Mouse (Mus musculus) cerebellum, adult 9-11 months (tissue): ENCODE results near the gene Gm45233.
"Not testable (repeated sequence)": the region's sequence is repeated elsewhere in the genome, so short reads cannot be mapped to it uniquely, and the experiment has no call there.

Experiments used
- DNase-seq: peaks from one replicate; pipeline ENCODE4 v3.0.0; 2022

Gene Gm45233

DNA sequence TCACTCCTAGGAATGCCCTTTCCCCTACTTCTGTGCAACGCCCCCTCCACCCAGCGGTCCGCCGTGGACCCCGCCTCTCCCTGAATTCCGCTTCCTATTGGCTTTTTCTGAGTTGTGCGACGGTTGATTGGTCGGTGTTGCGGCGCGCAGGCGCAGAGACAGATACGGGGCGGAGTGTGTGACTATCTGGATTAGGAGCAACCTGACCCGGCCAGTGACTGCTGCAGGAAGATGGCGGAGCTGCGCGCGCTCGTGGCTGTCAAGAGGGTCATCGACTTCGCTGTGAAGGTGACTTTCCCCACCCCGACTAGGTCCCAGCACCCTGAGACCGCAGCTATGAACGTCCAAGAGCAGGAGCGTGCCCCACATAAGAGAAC lies at the start of gene Gm45233, which contains the start of gene Etfb:
Gene Gm45233, plus strand, starts transcription at position 212 of the 377 bp plus-strand sequence.
Gene Etfb, plus strand, starts transcription at position 167 of the 377 bp plus-strand sequence.
- peak; percentile 97 for DNase-seq

DNA sequence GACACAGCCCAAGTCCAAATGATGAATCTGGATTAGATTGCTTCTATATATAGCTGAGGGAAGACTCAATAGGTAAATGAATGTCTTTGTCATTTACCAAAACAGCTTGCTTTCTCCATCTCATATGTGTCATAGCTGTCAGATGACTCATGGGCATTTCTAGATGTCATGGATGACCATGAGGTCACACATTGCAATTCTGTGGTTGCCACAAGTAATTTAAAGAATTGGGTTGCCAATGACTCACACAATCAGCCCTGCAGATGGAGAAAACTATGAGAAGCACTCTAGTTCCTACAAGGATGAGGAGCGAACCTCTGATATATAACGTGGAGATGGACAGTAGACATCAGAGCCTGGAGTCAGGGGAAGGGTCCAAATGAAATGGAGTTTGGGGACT lies 44.4 kb upstream of the Gm45233 start:
- no peak for DNase-seq

DNA sequence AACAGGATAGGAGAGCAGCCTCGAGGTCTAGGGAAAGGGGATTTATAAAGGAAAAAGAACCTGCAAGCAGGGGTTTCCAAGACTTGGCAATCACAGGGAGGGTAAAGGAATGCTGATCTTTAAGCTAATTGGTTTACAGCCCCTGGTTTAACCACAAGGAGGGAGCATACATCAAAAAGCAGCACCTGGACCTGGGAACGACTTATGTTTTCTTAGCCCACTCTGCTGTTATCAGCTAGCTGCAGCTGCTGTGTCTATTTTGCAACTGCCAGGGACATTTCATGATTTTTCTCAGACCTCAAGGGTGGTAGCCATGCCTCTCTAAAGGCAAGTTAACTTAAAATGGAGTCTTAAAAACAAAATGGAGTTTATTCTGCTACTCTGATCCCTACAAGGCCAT lies 41.2 kb upstream of the Gm45233 start:
- DNase-seq: no peak

DNA sequence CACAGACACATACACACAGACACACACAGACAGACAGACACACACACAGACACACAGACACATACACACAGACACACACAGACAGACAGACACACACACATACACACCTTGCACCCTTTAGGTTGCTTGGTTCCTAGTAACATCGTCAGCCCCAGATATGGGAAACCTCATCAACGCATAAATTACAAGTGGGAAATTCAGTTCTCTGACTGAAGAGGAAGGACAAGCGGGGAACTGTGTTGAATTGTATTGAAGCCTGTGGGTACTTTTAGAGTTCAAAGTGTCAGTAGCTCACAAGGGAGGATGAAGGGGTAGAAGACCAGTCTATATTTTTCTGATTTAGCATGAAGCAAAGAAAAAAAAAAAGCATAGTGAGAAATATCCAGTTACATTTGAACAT lies 36.4 kb upstream of the Gm45233 start:
- DNase-seq: no peak

DNA sequence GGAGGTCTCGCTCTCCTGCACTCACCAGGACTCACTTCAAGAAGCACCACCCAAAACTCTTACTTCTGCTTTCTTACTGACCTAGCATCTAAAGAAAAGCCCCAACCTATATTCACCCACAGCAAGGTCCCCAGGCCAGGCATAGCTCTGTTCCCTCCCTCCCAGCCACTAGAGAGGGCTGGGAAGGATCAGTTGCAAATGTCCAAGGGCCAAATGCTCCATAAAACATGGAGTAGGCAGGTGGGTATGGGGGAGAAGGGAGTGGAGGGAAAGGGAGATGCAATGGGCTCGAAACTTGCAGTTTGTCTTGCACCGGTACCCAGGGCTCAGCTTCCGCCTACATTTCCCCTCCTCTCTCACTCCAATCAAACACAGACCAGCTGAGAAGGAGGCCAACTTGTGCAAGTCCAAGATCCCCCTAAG lies 35.8 kb upstream of the Gm45233 start, which contains the start of gene Siglecg:
Gene Siglecg, plus strand, starts transcription at position 74 of the 423 bp plus-strand sequence.
- no peak for DNase-seq

DNA sequence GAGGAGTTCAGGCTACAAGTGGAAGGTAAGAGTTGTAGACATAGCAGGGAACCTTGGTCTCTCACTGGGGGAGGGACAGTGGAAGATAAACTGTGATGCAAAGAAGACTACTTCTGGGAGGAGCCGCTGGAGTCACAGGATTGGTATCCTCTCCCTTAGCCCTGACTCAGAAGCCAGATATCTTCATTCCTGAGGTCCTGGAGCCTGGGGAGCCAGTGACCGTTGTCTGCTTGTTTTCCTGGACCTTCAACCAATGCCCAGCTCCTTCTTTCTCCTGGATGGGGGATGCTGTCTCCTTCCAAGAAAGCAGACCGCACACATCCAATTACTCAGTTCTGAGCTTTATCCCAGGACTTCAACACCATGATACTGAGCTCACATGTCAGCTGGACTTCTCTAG lies 34.8 kb upstream of the Gm45233 start:
- no peak for DNase-seq

DNA sequence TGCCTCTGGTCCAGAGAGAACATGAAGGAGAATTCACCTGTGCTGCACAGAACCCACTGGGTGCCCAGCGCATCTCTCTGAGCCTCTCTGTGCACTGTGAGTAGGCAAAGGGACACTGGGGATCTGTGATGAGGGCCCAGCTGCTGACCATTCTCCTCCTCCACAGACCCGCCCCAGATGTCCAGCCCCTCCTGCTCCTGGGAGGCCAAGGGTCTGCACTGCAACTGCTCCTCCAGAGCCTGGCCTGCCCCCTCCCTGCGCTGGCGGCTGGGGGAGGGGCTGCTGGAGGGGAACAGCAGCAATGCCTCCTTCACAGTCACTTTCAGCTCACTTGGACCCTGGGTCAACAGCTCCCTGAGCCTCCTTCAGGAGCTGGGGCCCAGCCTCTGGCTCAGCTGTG lies 32.2 kb upstream of the Gm45233 start:
- DNase-seq: not testable (repeated sequence)

DNA sequence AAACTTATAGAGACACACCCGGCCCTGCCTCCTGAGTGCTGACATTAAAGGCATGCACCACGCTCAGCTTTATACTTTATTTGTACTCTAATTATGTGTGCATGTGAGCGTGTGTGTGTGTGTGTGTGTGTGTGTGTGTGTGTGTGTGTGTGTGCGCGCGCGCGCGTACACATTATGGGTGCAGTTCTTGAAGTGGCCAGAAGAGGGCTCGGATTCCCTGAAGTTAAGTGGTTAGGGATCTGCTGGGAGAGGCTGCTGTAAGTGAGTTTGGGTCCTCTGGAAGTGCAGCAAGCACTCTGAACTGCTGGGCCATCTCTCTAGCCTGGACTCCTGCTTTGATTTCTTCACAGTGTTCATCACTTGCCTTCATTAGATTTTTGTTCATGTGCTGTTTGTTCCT lies 26.6 kb upstream of the Gm45233 start:
- DNase-seq: no peak

DNA sequence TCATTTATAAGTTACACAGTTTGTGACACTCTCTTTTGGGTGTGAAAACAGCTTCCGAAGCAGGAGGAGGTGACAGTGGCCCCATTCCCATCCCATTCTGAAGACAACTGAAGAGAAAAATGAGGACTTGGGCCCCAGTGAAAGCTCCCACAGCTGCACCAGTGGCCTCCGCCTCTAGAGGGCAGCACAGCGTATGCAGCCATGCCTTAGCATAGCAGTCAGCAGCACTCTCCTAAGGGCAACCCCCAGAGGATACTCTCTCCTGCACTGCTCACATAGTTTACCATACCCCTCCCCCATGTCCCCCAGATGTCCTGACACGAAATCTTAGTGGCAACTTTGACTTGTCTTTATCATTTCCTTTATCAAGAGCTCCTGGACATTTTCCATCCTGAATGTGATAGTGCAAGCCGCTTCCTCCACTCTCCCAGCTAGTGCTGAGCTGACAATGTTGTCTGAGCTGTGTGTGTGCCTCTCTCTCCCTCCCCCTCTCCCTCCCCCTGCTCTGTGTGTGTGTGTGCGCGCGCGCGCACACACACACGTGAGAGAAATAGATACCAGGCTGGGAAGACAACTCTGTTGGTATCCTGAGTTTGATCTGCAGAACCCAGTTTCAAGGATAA lies 20.8 kb upstream of the Gm45233 start:
- DNase-seq: peak; percentile 72

DNA sequence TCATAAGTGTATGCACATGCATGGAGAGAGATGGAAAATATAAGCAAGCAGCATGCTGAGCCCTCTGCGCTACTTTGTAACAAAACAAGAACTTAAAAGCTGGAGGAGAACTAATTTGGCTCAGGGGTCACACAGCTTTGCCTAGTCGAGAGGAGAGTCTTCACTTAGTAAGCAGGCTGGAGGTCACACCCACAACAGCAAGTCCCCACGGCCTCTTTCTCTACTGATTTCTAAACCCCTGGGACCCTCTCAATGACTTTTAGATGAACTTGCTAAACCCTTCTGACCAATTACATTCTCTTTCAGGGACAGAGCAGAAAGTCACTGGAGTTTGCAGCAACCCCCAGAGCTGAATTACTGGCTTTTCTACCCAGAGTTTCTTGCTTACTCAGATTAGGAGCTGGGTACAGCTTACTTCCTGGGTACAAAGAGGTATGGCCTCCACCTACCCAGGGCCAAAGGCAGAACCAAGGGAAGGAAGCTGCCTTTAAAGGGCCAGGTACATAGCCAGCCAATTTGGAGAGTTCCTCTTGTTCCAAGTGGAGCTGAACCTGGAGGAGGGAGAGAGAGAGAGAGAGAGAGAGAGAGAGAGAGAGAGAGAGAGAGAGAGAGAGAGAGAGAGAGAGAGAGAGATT lies 19.8 kb upstream of the Gm45233 start:
- no peak for DNase-seq

DNA sequence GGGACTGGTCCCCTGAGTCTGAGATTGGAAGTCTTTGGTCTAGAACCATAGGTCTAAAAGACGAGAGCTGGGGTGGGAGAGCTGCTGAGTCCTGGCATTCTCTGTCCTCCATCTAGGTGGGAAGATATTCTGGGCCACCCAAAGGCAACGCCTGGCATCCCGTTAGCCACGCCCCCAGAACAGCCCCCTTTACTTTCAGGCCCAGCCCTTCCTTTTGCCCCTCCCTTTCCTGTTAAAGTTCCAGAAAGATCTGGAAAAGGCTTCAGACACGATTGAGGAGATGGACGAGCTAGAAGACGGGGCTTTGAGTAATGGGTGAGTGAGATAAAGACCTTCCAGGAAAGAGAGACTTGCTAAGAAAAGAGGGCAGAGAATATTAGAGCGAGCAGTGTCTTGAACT lies 16.5 kb upstream of the Gm45233 start, which contains the start of gene Lim2:
Gene Lim2, plus strand, starts transcription at position 265 of the 400 bp plus-strand sequence.
- no peak for DNase-seq

DNA sequence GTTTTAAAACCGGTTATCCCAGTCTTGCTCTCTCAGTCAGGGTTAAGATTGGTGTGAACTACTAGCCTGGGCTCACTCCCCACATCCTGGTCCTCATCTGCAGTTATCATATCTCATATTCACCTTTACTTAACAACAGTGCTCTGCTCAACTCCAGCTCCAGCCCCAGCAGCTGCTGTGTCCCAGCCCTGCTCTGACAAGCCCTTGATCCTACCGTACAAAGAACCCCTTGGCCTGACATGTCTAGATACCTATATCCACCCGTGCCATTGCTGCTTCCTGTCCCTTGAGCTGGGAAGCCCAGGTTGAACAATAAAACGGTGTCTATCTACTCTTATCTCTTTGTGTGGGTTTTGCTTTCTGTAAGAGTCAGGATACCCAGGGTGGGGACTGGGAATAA lies 14.4 kb upstream of the Gm45233 start:
- DNase-seq: no peak

DNA sequence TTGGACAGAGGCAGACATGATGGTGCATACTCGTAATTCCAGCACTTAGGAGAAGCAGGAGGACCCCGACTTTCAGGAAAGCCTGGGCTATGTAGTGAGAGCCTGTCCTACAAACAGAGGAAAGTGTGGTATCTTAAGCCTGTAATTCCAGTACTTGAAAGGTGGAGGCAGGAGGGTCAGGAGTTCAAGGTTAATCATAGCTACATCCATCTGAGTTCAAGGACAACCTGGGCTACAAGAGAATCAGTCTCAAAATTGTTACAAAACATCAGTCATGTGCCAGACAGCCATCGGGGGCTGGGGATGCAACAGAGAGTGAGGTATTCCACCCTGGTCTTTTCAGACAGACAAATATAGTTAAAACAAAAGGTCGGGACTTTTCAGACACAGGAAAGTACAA lies 11.0 kb upstream of the Gm45233 start:
- no peak for DNase-seq

DNA sequence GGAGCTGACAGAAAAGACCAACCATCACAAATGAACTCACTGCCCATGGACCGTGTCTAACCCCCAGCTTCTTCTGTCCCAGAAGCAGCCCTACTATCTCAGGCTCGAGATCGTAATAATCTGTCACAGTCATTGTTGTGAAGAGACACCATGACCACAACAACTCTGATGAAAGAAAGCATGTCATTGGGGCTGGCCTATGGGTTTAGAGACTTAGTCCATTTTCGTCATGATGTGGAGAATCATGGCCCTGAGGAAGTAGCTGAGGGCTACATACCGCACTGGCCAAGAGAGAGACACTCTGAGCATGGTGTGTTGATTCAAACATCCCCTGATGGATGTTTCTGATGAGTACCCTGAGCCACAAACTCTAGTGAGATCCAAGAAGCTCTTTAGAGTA lies 9.3 kb upstream of the Gm45233 start:
- no peak for DNase-seq

DNA sequence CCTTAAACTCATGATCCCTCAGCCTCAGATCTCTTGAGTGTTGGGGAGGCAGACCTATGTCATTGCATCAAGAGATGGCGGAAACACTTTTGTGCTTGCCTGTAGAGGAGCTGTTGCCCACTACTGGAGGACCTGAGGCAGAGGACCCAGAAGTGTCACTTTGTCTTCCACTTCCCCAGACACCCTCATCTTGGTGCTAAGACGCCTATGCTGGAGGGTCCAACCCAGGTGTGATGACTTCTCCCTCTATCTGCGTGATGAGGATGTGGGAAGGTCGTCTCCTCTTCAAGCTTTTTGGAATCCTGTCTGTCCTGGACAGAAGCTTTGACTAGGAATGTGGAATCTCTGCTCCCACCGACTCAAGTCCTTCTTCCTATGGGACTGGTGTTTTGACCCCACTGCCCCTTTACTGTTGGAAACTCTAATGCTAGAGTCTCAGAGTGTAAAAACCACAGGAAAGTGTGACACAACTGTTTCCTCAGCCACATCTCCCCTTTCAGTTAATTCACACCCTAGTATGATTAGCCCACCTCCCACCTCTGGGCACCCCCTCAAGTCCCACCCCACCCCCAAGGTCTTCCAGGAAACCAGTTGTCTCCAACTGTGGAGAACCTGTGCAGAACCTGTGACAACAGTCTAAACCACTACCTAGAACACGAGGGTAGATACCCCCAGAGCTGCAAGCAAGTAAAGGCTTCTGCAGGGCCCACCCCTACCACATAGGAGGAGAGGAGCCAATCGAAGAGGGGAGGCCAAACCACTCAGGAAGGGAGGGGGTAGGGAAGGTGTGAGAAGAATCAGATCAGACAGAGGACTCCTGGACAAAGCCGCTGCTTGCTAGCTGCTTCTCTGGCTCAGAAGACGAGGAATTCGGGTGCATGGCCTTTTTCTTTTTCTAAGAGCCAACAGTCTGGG lies 7.3 kb upstream of the Gm45233 start, which contains the start of gene Nkg7:
Gene Nkg7, plus strand, starts transcription at position 733 of the 915 bp plus-strand sequence.
- no peak for DNase-seq

DNA sequence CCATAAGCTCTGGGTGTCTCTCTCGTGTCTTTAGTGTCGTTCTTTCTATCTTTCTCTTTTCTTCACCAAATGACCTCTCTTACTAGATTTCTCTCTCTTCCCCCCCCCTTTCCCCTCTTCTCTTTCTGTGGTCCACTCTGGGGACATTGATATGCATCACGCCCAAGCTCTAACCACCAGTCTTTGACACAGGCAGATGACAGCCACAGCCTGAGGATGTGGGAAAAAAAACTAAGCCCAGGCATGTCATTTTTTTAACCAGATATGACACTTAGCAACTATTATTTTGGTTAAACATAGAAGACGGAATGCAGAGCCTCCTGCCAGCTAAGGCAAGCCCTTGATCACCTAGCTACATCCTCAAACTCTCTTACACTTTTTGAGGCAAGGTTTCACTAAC lies 5.3 kb upstream of the Gm45233 start:
- no peak for DNase-seq

DNA sequence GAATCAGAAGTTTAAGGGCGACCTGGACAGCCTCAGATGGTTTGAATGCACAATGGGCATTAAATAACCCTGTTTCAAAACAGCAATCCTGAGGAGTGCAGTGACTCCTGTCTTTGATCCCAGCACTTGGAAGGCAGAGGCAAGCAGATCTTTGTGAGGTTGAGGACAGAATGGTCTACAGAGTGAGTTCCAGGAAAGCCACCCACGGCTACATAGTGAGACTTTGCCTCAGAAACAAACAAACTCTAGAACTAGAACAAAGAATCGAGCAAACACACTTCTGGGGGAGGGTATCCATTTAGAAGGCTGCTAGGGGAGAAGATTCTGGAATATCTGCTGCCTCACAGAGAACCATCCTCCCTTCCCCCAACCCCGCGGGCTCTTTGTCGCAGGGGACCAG lies 3.4 kb upstream of the Gm45233 start, which contains the start of gene Cldnd2:
Gene Cldnd2, plus strand, starts transcription at position 301 of the 400 bp plus-strand sequence.
- DNase-seq: no peak

DNA sequence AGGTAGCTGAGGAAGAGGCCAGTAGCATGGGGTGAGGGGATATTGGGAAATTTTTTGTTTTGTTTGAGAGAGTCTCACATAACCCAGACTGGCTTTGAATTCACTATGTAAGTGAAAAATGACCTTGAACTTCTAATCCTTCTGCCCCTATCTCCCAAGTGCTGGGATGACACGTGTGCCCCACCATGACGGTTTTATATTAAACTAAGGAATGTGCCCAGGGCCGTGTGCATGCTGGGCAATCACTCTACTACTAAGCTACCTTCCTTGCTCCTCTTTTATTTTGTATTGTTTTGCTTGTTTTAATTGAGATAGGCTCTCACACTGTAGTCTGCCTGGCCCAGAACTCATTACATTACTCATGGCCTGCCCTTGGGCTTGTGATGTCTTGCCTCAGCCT lies 2.9 kb upstream of the Gm45233 start:
- DNase-seq: no peak

DNA sequence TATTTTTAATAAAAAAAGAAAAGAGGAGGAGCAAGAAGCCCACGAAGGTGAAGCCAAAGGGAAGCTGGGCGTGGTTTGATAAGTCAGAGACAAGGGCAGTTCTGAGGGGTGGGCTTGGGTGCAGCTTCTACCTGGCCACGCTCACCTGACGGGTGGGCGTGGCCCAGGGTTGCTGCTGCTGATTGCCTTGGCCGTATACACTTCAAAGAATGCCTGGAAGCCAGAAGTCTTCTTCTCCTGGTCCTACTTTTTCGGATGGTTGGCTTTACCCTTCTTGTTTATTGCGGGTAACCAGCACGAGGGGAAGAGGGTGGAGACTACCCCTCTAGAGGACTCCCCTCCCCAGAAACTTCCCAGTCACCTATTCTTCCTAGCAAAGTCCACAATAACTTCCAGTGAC lies 1.2 kb upstream of the Gm45233 start:
- peak; percentile 46 for DNase-seq

DNA sequence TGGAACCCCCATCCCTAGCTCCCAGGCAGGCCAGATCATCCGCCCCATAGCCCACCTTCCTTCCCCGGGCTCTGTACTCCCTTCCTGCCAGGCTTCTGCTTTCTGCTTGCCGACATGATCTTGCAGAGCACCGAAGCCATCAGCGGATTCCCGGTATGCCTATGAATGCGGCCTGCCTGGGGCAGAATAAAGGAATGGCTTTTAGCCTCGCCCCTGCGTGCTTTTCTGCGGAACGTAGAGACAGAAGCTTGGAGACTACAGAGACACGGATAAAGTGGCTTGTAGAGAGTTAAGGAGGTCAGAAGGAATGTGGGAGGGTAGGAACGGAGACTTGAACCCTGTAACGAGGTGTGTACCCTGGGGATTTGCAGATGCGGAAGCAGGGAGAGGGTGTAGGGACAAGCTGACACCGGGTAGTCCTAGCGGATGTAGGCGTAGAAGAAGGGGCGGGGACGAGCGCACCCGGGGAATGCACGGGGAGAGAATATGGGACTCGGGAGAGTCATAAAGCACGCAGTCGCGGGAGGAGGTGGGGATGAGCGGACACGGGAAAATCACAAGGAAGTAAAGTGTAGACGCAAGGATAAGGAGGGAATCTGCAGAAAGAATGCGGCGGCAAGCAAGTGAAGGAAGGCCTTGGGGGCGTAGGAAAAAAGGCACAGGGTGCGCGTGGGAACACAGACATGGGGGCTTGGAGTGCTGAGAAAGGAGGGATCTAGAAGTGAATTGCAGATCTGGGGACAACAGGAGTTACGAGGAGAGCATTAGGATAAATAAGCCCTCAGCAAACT lies 607 bp upstream of the Gm45233 start:
- peak; percentile 75 for DNase-seq

DNA sequence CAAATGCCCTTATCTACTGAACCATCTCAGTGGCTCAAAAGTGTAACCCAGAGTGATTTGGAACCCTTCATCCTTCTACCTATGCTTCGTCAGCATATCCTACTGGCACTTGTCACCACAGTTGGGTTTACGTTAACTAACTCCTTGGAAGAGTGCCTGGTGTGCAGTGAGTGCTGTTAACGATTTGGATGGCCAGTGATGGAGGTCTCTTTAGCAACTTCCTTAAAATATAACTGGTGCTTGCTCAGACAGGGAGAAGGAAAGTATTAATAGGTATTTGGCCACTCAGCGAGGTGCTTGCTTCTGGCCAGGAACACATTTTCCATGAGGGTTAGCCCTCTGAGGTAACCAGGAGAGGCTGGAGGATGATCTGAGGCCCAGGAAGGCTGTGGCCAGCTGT lies 3.9 kb downstream of the Gm45233 start:
- no peak for DNase-seq

DNA sequence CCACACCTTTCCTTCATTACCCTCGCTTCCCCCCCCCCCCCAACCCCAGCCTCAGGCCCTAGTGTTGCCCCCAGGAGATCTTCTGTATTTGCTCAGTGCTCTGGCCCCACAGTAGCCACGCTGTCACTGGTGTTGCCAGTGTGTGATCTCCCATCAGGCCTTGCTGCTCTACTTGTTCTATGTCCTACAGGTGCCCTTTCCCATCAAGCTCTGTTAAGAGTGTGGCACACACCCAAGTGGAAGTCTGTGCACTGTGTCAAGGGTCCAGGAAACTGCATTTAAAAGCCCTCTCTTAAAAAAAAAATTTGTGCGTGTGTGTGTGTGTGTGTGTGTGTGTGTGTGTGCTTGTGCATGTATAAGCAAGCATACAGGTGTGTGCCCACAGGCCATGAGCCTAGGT lies 4.3 kb downstream of the Gm45233 start:
- no peak for DNase-seq

DNA sequence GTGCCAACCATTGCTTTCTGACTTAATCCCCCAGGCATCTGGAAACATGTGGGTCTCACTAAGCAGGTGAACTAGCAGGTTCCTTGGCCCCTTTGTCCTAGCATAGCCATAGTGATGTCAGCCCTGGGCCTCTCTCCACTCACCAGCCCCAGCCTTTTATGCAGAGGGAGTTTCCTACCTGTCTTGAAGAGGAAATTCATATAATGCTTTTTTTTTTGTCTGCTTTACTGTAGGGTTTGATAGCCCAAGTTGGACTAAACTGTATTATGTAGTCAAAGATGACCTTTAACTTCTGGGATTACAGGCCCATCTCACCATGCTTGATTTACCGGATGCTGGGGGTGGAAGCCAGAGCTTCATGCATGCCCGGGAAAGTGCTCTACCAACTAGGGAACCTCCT lies 5.9 kb downstream of the Gm45233 start:
- no peak for DNase-seq
